Mouse (Mus musculus): ENCODE data around the gene Wdr31. TPM values are rescaled to one million over a fixed set of nuclear protein-coding genes. Genes with fewer than 3 reads are reported as not detected.
A peak's percentile ranks its signal among the peaks of the same experiment; 100 is the strongest.

The Wdr31 gene
- polyA plus RNA-seq, 1 experiment from 2014 or later = 13.2 TPM

DNA sequence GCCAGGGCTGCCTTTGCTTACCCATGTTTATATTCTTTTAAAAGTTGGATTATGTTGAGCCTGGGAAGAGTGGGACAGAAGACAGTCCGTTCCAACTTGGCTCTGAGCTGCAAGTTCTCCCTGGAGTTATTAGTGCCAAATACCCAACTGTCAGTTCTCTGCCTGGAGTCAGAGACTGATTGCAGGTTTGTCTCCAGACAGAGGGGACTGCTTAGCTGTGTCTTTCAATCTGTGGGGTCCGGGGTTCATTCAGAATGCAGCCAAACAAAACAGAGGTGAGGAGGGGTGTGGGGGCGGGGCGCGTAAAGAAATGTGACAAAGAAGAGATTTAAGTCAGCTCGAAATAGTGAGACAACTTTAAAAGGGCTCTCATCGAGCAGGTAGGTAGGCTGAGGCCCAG, 30.8 kb upstream of the Wdr31 start:
- H3K4me2 ChIP-seq (replicated peaks; ENCODE audit: low read depth, low read length) = peak overlapping the region; percentile 68
- H3K27me3 ChIP-seq (ENCODE audit: insufficient read depth, low read length) = no peaks in the 10 kb centered on the region
- peak overlapping the region; percentile 84 for H3K4me3 ChIP-seq (ENCODE audit: low read length)
- H3K27ac ChIP-seq (ENCODE audit: low read length) = peak overlapping the region; percentile 80
- H3K9me3 ChIP-seq (ENCODE audit: low read length) = no peaks in the 10 kb centered on the region
- H3K4me1 ChIP-seq (ENCODE audit: insufficient read depth, low read length) = peaks cover 20% of the 10 kb centered on the region; the same call in 1 of the 2 replicates
- ATAC-seq (ENCODE audit: low FRiP score, low TSS enrichment) = peak; percentile 55
- H3K36me3 ChIP-seq (ENCODE audit: insufficient read depth, low read length) = peaks cover 18% of the 10 kb centered on the region
- H3K9ac ChIP-seq (replicated peaks; ENCODE audit: low read length) = peak overlapping the region; percentile 84
- 2% methylated on average over 7 of the region's 7 CpGs for WGBS

DNA sequence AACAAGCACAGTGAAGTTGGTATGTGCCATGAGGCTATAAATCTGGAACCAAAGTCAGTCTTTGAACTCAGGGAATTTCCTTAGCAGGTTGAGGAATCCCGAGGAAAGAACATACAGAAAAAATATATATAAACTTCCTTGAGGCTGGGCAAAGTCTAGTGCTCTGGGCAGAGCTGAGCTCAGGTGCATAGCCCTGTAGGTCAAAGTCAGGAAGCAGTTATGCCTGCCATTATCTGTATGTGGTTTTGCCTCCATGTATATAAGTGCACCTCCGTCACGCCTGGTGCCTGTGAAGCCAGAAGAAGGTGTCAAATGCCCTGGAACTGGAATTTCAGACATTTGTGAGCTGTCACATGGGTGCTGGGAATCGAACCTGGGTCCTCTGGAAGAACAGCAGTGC, 30.1 kb upstream of the Wdr31 start:
- peaks cover 20% of the 10 kb centered on the region; the same call in 1 of the 2 replicates for H3K4me1 ChIP-seq (ENCODE audit: insufficient read depth, low read length)
- H3K27ac ChIP-seq (ENCODE audit: low read length) = no peak overlapping the region
- 81% methylated on average over 4 of the region's 4 CpGs for WGBS
- H3K4me3 ChIP-seq (ENCODE audit: low read length) = no peak overlapping the region
- no peaks in the 10 kb centered on the region for H3K9me3 ChIP-seq (ENCODE audit: low read length)
- ATAC-seq (ENCODE audit: low FRiP score, low TSS enrichment) = no peak
- peaks cover 21% of the 10 kb centered on the region for H3K36me3 ChIP-seq (ENCODE audit: insufficient read depth, low read length)
- no peaks in the 10 kb centered on the region for H3K27me3 ChIP-seq (ENCODE audit: insufficient read depth, low read length)
- H3K4me2 ChIP-seq (replicated peaks; ENCODE audit: low read depth, low read length) = no peak overlapping the region
- no peak overlapping the region for H3K9ac ChIP-seq (replicated peaks; ENCODE audit: low read length)

DNA sequence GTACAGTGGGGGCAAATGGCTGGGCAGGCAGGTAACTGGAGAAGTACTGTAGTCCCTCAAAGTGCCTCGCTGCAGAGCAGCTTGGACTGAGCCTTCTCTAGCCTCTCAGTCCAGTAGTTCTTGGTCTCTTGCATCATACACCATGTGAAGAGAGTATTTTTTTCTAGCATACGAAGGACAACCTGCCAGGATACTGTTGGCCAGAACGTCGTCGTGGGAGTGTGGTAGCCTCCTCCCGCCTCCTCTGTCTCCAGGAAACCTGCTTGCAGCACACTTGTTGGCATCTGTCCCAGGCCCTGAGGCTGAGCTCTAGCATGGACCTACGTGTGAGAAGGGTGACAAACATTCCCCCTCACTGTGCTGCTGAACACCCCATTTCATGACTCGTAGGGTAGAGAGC, 26.1 kb upstream of the Wdr31 start:
- Histone ChIP-seq H3K9ac (replicated peaks; ENCODE audit: low read length) (no peak overlapping the region), H3K4me1 (ENCODE audit: insufficient read depth, low read length) (peaks cover 11% of the 10 kb centered on the region; the same call in 1 of the 2 replicates), H3K4me2 (replicated peaks; ENCODE audit: low read depth, low read length) (no peak overlapping the region), H3K4me3 (ENCODE audit: low read length) (no peak overlapping the region), H3K36me3 (ENCODE audit: insufficient read depth, low read length) (peaks cover 21% of the 10 kb centered on the region), H3K27ac (ENCODE audit: low read length) (no peak overlapping the region), H3K27me3 (ENCODE audit: insufficient read depth, low read length) (no peaks in the 10 kb centered on the region), H3K9me3 (ENCODE audit: low read length) (no peaks in the 10 kb centered on the region)
- WGBS = 59% methylated on average over 8 of the region's 8 CpGs
- ATAC-seq (ENCODE audit: low FRiP score, low TSS enrichment) = no peak

- no peaks in the 10 kb centered on the region for H3K9me3 ChIP-seq (ENCODE audit: low read length)
- WGBS = 66% methylated on average over 8 of the region's 8 CpGs
- H3K4me2 ChIP-seq (replicated peaks; ENCODE audit: low read depth, low read length) = no peak overlapping the region
- H3K36me3 ChIP-seq (ENCODE audit: insufficient read depth, low read length) = peaks cover 23% of the 10 kb centered on the region
- H3K4me3 ChIP-seq (ENCODE audit: low read length) = no peak overlapping the region
- ATAC-seq (ENCODE audit: low FRiP score, low TSS enrichment) = no peak
- no peak overlapping the region for H3K27ac ChIP-seq (ENCODE audit: low read length)
- H3K27me3 ChIP-seq (ENCODE audit: insufficient read depth, low read length) = no peaks in the 10 kb centered on the region
- no peak overlapping the region for H3K9ac ChIP-seq (replicated peaks; ENCODE audit: low read length)
- peaks cover 4% of the 10 kb centered on the region; the same call in 1 of the 2 replicates for H3K4me1 ChIP-seq (ENCODE audit: insufficient read depth, low read length)
Observed at GRCm38 (mm10) chr4:62495946-62496345, 25.2 kb upstream of the Wdr31 start.

- Histone ChIP-seq H3K27ac (ENCODE audit: low read length) (no peak overlapping the region), H3K36me3 (ENCODE audit: insufficient read depth, low read length) (peaks cover 17% of the 10 kb centered on the region), H3K4me3 (ENCODE audit: low read length) (no peak overlapping the region), H3K4me2 (replicated peaks; ENCODE audit: low read depth, low read length) (no peak overlapping the region), H3K9ac (replicated peaks; ENCODE audit: low read length) (no peak overlapping the region), H3K9me3 (ENCODE audit: low read length) (no peaks in the 10 kb centered on the region), H3K27me3 (ENCODE audit: insufficient read depth, low read length) (no peaks in the 10 kb centered on the region), H3K4me1 (ENCODE audit: insufficient read depth, low read length) (no peaks in the 10 kb centered on the region)
- ATAC-seq (ENCODE audit: low FRiP score, low TSS enrichment) = no peak
- 65% methylated on average over 9 of the region's 9 CpGs for WGBS
Observed at GRCm38 (mm10) chr4:62494230-62494629, 23.5 kb upstream of the Wdr31 start.

DNA sequence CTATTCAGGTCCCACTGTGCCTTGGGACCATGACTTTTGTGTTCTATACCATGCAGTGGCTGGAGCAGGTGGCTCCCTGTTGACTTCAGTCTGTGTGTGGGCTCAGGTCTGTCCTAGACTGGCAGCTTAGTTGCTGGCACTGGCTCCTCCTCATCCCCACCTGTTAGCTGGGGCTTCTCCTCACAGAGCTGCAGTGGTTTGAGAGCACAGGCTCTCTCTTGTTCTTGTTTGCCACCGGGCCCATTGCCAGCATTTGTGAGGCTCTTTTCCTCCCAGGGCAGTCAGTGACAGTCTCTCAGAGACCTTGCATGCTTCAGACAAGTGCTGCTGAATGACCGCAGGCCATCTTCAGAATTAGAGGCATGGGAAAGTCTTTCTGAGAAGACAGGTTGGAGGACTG, 22.0 kb upstream of the Wdr31 start:
- no peak for ATAC-seq (ENCODE audit: low FRiP score, low TSS enrichment)
- peaks cover 8% of the 10 kb centered on the region for H3K36me3 ChIP-seq (ENCODE audit: insufficient read depth, low read length)

GRCm38 (mm10) chr4:62487914-62488313, 17.2 kb upstream of the Wdr31 start:
- WGBS = 72% methylated on average over 2 of the region's 2 CpGs
- H3K4me1 ChIP-seq (ENCODE audit: insufficient read depth, low read length) = no peaks in the 10 kb centered on the region
- no peak overlapping the region for H3K4me2 ChIP-seq (replicated peaks; ENCODE audit: low read depth, low read length)
- H3K27me3 ChIP-seq (ENCODE audit: insufficient read depth, low read length) = no peaks in the 10 kb centered on the region
- no peak for ATAC-seq (ENCODE audit: low FRiP score, low TSS enrichment)
- H3K36me3 ChIP-seq (ENCODE audit: insufficient read depth, low read length) = peaks cover 3% of the 10 kb centered on the region; the same call in 1 of the 2 replicates
- H3K4me3 ChIP-seq (ENCODE audit: low read length) = no peak overlapping the region
- H3K9ac ChIP-seq (replicated peaks; ENCODE audit: low read length) = no peak overlapping the region
- no peaks in the 10 kb centered on the region for H3K9me3 ChIP-seq (ENCODE audit: low read length)
- no peak overlapping the region for H3K27ac ChIP-seq (ENCODE audit: low read length)

More for the DNA sequence above, 22.0 kb upstream of the Wdr31 start:
- 93% methylated on average over 2 of the region's 2 CpGs for WGBS
- H3K4me1 ChIP-seq (ENCODE audit: insufficient read depth, low read length) = no peaks in the 10 kb centered on the region
- H3K4me2 ChIP-seq (replicated peaks; ENCODE audit: low read depth, low read length) = no peak overlapping the region
- no peak overlapping the region for H3K27ac ChIP-seq (ENCODE audit: low read length)
- no peak overlapping the region for H3K9ac ChIP-seq (replicated peaks; ENCODE audit: low read length)
- no peaks in the 10 kb centered on the region for H3K9me3 ChIP-seq (ENCODE audit: low read length)
- H3K27me3 ChIP-seq (ENCODE audit: insufficient read depth, low read length) = no peaks in the 10 kb centered on the region
- H3K4me3 ChIP-seq (ENCODE audit: low read length) = no peak overlapping the region

DNA sequence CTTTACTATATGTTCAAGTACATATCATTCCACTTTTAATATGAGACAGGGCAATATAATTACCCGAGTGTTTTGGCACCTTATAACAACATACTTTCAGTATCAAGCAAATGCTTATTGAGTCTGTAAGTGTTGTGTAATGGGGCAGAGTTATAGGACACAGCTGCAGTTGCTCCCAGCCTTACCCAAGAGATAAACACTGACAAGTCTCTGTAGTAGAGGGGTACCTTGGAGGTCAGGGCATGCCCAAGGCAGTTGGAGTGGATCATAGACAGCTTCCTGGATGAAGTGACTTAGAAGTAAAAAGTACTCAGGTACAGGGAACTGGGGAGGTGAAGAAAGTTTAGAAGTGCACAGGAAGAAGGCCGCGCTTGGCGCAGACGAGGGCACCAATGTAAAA, 16.5 kb upstream of the Wdr31 start:
- H3K4me1 ChIP-seq (ENCODE audit: insufficient read depth, low read length) = no peaks in the 10 kb centered on the region
- ATAC-seq (ENCODE audit: low FRiP score, low TSS enrichment) = no peak
- H3K4me3 ChIP-seq (ENCODE audit: low read length) = no peak overlapping the region
- H3K9ac ChIP-seq (replicated peaks; ENCODE audit: low read length) = no peak overlapping the region
- no peak overlapping the region for H3K27ac ChIP-seq (ENCODE audit: low read length)
- H3K27me3 ChIP-seq (ENCODE audit: insufficient read depth, low read length) = no peaks in the 10 kb centered on the region
- no peaks in the 10 kb centered on the region for H3K9me3 ChIP-seq (ENCODE audit: low read length)
- H3K36me3 ChIP-seq (ENCODE audit: insufficient read depth, low read length) = peaks cover 3% of the 10 kb centered on the region; the same call in 1 of the 2 replicates
- no peak overlapping the region for H3K4me2 ChIP-seq (replicated peaks; ENCODE audit: low read depth, low read length)
- 89% methylated on average over 5 of the region's 5 CpGs for WGBS

- no peak overlapping the region for H3K9ac ChIP-seq (replicated peaks; ENCODE audit: low read length)
- no peaks in the 10 kb centered on the region for H3K27me3 ChIP-seq (ENCODE audit: insufficient read depth, low read length)
- no peak overlapping the region for H3K4me3 ChIP-seq (ENCODE audit: low read length)
- H3K36me3 ChIP-seq (ENCODE audit: insufficient read depth, low read length) = peaks cover under 1% of the 10 kb centered on the region; the same call in 1 of the 2 replicates
- no peak for ATAC-seq (ENCODE audit: low FRiP score, low TSS enrichment)
- no peak overlapping the region for H3K27ac ChIP-seq (ENCODE audit: low read length)
- no peaks in the 10 kb centered on the region for H3K4me1 ChIP-seq (ENCODE audit: insufficient read depth, low read length)
- H3K9me3 ChIP-seq (ENCODE audit: low read length) = no peaks in the 10 kb centered on the region
- 89% methylated on average over 15 of the region's 15 CpGs for WGBS
- no peak overlapping the region for H3K4me2 ChIP-seq (replicated peaks; ENCODE audit: low read depth, low read length)
Observed at GRCm38 (mm10) chr4:62486162-62486696, 15.5 kb upstream of the Wdr31 start.

- no peak overlapping the region for H3K27ac ChIP-seq (ENCODE audit: low read length)
Observed at GRCm38 (mm10) chr4:62485450-62486161, 14.9 kb upstream of the Wdr31 start.

More at GRCm38 (mm10) chr4:62485450-62486161, 14.9 kb upstream of the Wdr31 start:
- 81% methylated on average over 8 of the region's 8 CpGs for WGBS
- H3K4me1 ChIP-seq (ENCODE audit: insufficient read depth, low read length) = peaks cover 5% of the 10 kb centered on the region; the same call in 1 of the 2 replicates
- no peaks in the 10 kb centered on the region for H3K27me3 ChIP-seq (ENCODE audit: insufficient read depth, low read length)
- ATAC-seq (ENCODE audit: low FRiP score, low TSS enrichment) = no peak
- no peak overlapping the region for H3K4me3 ChIP-seq (ENCODE audit: low read length)
- H3K36me3 ChIP-seq (ENCODE audit: insufficient read depth, low read length) = no peaks in the 10 kb centered on the region
- no peak overlapping the region for H3K9ac ChIP-seq (replicated peaks; ENCODE audit: low read length)
- H3K4me2 ChIP-seq (replicated peaks; ENCODE audit: low read depth, low read length) = no peak overlapping the region
- H3K9me3 ChIP-seq (ENCODE audit: low read length) = no peaks in the 10 kb centered on the region
